Mouse (Mus musculus): ENCODE data around the gene Dido1.

Dido1 gene

DNA sequence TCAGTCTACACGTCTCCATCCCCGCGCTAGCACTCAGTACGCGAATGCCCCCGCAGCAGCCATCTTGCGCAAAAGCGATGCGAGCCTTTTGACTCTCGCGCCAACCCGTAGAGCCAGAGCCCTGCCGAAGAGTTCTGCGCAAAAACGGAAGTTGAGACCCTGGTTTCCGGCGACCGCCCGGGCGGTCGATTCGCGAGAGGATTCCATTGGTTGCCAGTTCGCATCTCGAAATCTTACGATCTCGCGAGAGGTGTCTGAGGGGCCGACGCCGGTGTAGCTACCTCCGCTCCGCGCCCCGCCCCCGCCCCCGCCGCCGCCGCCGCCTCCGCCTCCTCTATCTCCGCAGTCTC, at the start of gene Dido1, which contains the start of gene Gid8:
Gene Dido1 (minus strand): TSS at position 77 of the 350 bp plus-strand sequence.
Gene Gid8 (plus strand): TSS at position 195 of the 350 bp plus-strand sequence.
- peak; percentile 96 for DNase-seq

DNA sequence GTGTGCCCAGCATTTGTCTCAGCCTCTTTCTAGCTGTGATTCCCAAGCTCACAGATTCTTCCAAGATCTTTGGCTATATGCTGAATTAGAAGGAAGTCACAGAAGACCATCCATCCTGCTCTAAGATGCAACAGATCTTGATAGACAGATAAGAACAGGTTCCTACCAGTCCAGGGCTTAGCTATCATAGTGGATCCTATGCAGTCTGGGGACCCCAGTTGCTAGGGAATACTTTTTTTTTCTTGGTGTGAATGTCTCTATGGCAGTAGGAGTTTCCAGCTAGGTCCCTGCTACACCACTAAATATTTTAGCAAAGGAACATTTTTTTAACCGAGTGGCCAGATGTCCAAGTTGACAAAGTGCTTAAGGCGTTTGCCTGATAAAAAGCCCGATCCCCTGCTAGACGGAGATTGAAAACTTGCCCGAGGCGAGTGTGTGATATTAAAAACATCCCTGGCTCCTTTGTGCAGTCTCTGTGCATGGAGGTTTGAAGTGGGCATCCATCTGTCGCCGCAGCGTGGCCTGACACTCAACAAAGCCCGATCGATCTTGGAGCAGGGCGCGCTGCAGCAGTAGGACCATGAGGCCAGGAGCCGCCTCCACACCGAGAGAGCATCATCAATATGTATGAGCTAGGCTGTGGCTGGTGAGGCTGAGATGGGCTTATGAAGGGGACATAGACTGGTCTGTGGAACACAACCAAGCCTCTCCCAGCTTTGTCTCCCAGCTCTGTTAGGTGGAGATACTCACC, 48.9 kb upstream of the Dido1 start:
- no peak for DNase-seq

DNA sequence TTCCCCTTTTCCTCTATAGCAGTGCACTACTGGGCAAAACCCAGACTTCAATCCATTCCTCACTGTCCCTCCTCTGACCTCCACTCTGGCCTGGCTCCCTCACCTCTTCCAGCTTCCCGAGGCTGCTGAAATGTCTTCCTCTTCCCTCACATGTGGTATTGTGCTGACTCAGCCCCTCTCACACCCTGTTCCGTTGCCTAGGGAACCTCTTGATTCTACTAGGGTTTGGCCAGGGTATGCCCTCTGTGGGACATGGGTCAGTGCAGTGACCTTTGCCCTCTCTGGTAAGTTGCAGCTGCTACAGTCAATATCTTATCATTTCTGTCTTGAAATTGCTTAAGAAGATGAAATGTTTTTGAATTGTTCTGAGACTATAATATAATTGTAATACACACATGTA, 47.0 kb upstream of the Dido1 start:
- no peak for DNase-seq

DNA sequence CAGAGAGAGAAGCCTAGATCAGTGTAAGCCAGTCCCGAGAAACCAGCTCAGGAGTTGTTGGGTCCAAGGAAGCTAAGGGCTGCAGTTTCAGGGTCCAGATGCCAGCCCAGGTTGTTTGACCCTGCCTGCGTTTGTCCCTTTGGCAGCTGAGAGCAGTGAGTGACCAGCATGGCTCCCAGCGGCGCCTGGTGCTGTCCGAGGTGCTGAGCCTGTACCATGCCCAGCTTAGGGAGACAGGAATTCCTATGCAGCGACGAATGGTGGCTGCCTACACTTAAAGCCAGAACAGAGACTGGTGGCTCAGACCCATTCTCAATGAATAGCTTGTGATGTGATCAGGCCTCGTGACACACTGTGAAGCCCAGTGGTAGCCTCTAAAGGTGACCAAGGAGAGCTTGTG, 46.1 kb upstream of the Dido1 start:
- DNase-seq, result peak; percentile 43

DNA sequence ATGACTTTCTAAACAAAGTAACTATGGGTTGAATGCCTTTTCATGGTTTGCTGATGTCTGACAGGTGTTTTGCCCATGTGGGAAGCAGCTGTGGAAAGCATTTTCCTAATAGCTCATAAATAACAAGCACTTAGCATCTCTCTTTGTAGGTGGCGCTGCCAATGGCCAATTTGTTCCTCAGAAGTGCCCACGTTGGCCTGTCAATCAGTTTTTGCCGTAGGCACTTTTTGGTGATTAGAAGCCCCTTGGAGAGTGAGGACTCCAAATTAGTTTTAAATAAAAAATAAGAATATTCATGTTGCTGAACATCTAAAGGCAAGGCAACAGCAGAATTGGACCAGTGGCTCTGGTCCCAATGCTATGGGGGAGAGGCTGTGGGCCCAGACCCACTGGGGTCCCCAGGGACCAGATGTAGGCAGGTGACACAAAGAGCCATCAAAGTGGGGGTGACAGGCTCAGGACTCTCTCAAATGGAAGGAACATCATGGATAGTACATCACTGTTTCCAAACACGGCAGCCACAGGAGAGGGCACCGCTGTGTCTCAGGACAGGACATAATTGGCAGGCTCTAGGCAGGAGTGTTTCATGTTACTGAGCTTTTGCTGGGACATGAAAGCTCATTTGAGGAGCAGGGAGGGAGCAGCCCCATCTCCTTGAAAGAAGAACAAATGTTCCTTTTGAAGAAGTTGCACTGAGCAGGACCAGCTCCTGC, 45.3 kb upstream of the Dido1 start:
- no peak for DNase-seq

- no peak for DNase-seq
These were observed 39.1 kb upstream of the Dido1 start for GRCm38 (mm10) chr2:180748904-180749303.

DNA sequence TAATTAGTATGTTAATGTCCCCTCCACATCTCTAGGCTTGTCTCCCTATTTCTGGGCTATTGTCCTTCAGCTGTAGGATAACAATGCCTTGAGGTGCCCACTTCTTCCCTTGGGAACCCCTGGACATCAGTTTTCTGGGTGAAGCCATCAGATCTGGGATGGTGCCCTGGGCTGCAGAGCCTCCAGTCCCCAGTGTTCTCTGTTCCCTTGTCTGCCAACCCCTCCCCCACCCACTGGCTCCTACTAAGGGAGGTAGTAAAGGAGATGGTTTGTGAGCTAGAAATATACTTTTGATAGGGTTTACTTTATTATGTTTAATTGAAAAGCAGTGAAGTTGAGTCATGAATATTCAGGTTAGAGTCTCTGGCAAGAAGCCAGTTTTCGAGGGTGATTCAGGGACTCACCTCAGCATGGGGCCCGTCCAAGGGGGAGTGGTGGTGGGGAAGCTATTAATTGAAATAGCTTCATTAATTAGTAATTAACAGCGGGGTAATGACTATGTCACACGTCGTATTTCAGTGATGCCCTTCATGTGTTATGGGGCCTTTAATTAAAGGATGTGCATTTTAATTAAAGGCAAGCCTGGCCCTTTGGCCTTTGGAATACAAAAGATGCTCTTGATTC, 36.9 kb upstream of the Dido1 start:
- no peak for DNase-seq

DNA sequence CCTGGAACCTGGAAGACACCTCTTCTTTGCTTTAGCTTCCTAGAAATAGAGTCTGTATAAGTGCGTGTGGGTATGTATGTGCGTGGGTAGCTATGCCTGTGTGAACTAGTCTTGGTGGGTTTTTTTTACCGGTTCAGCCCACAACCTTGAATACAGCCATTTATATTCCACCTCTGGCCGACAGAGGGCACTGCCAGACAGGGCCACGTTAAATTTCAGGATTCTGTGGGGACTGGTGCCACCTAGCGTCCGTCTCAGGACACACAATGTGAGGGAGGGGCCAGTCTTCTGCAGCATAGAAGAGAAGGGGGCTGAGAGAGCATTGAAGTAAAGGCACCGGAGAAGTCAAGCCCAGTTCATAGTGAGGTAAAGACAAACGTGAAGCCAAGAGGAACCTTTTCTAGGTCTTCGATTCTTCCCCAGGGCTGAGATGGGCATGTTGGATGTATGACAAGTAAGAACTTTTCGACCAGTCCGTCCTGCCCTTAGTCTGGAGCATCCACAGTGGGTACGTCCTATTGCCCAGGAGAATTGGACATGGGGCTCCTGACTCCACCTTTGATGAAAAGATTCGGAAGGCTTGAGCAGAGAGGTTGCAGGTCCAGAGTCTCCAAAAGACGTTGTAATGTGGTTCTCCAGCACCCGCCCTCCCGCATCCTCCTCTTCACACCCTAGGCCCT, 35.6 kb upstream of the Dido1 start:
- peak; percentile 85 for DNase-seq

DNA sequence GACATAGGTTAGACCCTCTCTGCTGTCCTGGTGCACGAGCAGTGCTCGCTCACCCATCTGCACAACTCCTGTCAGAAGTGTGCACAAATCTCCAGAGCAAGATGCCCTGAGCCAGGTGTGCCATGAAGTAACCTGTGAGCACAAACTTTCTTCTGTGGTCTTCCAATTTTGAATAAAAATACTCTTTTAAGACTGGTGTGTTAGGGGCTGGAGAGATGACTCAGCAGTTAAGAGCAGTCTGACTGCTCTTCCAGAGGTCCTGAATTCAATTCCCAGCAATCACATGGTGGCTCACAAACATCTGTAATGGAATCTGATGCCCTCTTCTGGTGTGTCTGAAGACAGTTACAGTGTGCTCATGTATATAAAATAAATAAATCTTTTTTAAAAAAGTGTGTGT, 33.5 kb upstream of the Dido1 start:
- DNase-seq, result no peak

- DNase-seq, result no peak
These were observed 33.0 kb upstream of the Dido1 start for GRCm38 (mm10) chr2:180742820-180743219.

- DNase-seq, result no peak
These were observed 31.6 kb upstream of the Dido1 start for GRCm38 (mm10) chr2:180741421-180741820.

- DNase-seq, result no peak
These were observed 30.6 kb upstream of the Dido1 start for GRCm38 (mm10) chr2:180740349-180740748.

DNA sequence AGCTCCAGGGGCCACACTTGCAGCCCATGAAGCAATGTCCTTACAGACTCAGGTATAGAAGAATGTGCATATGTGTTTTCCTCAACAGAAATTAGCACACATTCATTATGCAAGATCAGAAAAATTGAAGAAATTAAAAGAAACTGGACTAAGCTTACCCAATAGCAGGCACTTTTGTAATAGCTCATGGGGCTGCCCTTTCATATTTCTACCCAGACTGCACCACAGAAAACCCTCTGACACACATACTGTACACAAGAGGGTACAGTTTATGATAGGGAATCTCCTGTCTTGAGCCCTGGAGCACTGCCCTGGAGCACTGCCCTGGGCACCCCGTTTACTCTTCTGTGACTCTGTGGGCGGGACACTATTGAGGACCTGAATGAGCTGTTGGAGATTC, 28.2 kb upstream of the Dido1 start:
- no peak for DNase-seq

DNA sequence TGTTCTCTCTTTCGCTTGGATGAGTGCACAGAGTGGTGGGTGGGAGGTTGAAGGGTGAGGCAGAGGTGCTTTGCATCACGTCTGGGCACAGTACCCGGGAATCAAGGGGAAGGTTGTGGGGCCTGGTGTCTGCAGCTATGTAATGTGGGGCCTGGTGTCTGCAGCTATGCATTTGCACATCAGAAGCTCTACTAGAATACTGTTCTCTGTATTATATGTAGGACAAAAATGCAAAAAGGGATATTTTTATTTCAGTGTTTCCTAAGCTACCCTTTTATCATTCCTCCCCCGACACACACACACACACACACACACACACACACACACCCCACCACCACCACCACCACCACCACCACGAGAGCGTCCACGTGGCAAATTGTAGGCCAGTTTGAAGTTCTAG, 25.4 kb upstream of the Dido1 start:
- DNase-seq, result no peak

- no peak for DNase-seq
These were observed 22.2 kb upstream of the Dido1 start for GRCm38 (mm10) chr2:180731984-180732383.

- no peak for DNase-seq
These were observed 21.2 kb upstream of the Dido1 start for GRCm38 (mm10) chr2:180731036-180731435.

- no peak for DNase-seq
These were observed 17.8 kb upstream of the Dido1 start for GRCm38 (mm10) chr2:180727613-180728021.

DNA sequence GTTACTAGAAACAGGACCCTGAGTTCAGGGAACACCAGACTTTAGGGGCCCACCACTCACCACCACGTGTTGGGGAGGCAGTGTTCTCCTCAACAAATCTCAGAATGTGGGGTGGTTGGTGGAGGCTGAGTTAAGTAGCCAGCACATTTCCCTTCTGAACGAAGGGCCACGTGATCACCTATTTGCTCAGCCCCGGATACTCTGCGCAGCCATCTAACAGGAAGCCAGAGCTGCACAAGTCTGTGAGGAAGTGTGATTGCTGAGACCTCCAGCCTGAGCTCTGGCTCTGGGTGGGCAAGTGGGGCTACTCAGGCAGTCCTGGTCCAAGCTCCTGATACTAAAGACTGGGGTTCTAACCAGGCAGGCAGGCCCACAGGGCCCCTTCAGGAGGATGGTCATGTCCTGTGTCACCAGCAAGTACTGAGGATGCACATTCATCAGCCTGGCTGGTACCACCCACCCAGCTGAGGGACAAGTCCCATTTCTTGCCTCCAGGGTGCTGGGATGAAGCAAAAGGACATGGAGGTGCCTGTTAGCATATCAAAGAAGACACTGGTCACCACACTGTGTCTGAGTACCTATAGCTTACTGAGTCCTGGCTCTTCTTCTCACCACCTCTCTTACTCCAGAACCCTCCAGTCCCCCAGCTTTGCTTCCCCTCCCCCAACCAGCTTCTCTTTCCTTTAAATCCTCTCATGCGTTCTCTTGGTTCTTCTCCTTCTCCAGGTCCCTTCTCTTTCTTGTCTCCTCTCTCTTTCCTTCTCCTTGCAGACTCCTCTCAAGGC, 17.1 kb upstream of the Dido1 start:
- no peak for DNase-seq

- DNase-seq, result no peak
These were observed 16.2 kb upstream of the Dido1 start for GRCm38 (mm10) chr2:180725856-180726629.

GRCm38 (mm10) chr2:180725414-180725778, 15.6 kb upstream of the Dido1 start:
- no peak for DNase-seq

GRCm38 (mm10) chr2:180724585-180725413, 15.0 kb upstream of the Dido1 start, which contains the start of gene Slc17a9:
Gene Slc17a9 (plus strand): TSS chr2:180725263.
- DNase-seq, result peak; percentile 77

All from kidney, adult 9 months (tissue).